Mouse (Mus musculus) ovary, adult 18-20 months (tissue): Measurements from ENCODE around the gene Rabl6.

Experiments
- DNase-seq: peaks from one replicate; pipeline ENCODE4 v3.0.0; 2022; ENCODE audit warnings: low spot score, mixed read lengths

Rabl6 gene

DNA sequence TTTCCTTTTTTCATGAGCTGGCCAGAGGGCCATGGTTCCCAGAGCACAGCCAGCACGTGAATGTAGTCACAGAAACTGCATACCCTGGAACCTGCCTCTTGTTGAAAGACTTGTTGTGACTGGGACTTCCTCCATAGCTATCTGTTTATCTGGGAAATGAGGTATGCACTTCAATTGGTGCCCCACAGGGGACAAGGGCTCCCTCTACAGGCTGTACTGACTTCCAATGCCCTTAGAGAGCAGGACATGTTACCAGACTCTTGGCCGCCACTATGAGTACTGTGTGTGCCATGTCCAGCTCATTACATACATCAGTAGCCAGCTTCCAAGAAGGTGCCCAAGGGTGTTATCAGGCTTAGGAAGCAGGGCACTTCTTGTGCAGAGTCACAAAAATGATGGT is 16.5 kb downstream of the Rabl6 start:
- no peak for DNase-seq

DNA sequence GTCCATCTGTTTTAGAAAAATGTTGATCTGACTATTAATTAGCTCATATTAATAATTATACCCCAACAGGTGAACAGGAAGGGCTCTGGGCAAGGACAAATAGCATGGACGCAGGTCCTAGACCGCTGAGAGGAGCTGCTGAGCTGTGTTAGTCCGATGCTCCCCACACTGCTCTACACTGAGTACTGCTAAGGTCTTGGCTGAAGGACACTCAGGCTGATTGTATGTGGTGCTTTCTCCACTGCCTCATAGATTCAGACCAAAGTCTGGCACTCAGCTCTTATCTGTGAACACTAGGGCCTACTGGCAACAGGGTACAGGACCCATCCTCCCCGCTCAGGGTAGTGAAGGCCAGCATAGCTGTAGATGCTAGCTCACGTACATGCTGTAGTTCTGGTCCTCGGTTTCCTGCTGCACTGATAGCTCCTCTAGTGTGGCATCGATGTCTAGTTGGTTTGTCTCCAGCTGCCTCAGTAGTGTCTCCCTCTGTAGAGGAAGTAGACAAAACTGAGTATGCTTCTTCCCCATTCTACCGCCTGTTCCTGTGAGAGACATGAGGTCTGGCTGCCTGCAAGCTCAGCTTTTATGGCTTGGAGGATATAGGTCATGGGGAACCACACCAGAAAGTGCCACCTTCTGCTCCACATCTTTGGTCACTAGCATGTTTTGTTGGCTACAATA is 20.0 kb downstream of the Rabl6 start:
- no peak for DNase-seq

DNA sequence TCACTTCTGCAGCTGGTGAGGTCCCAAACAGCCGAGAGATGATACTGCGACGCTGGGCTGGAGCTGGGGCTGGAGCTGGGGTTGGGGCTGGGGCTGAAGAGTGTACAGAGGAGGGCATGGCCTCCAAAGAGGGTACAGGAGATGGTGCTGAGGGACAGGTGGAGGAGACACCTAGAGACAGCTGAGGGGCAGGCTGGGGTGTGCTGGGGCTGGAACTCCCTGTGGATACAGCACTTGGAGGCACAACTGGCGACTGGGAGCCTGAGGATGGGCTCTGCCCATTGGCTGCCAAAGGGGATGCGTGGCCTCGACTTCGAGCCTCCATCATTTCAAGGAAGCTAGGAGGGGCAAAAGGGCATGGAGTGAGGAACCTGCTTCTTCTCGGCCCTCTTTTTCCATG is 21.0 kb downstream of the Rabl6 start:
- DNase-seq: no peak

DNA sequence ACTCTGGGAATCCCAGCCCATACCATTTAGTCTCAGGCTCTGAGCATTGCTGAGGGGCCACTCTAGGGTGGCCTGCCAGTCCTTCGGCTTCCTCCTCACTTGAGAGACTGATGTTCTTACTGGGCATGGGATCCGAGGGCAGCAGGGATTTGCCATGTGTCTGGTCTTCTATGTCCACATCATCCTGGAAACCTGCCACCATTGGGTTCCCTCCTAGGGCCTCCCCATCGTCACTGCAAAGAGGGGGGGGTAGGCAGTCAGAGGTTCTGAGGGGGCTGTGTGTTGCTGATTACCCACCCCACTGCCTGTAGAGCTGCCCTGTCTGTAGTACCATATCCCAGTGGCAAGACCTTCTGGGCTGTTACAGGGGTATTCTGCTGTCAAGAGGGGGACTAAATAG is 22.7 kb downstream of the Rabl6 start:
- no peak for DNase-seq

DNA sequence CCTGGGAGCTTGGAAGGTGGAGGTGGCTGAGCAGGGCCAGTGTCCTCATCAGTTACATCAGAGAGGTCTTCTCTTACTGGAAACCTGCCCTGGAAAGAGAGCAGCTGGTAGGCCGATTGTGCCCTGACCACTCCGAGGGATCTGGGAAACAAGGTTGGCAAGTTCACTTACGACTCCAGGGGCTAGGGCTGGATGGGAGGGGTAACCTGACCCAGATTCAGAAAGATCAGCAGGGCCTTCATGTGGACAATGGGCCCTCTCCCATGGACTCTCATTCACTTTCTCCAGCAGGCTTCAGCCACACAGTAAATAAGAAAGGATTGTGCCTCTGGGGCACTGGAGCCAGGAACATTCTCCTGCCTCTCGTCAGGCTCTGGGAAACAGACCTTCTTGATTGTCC is 23.5 kb downstream of the Rabl6 start:
- no peak for DNase-seq

DNA sequence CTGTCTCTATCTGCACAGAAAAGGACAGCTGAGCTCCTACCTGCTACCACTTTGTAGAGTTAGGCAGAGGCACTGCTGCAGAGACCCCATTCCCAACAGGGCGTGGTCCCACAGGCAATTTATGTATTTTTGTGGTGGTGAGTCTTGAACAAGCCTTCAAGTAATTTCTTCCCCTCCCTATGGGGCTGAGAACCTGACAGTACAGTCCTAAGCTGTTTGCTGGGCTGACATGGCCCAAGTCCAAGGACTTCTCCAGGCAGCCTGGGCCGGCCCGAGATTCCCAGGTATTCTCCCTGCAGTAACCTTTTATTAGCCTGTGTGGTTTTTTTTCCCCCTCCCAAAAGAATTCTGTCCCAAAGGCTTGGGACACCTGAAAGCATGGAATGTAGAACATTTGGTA is 24.2 kb downstream of the Rabl6 start:
- no peak for DNase-seq

DNA sequence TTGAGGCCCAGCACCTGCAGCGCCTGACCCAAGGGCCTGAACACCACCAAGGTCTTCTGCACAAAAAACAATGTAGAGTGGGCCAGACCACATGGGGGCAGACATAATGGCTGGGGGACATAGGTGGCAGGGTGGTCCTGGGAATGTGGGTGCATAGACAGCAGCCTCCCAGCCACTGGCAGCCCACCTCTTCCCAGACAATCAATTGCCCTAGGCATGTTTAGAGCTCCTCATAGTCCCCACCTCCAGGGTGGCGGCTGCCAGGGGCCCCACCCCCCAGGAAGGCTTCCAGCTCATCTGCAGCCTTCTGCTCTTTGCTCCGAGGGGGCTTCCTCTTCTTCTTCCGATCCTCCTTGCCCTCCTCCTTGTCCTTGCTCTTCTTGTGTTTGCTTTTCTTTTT is 24.8 kb downstream of the Rabl6 start:
- no peak for DNase-seq

DNA sequence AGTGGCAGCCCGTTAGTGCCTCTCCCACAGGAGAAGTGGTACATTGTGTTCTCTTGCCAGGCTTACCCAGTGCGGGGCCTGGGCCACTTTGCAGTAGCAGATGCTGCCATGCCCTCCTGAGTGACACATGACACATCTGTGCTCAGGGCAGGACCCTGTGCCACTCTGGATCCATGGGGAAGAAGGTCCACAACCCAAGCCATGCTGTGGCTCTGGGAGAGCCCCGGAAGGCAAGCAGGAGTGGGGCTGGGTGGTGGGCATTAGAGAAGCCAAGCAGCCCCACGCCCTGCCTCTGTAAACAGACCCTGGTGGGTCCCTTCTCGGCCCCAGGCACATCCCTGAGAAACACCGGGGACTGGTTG is 25.2 kb downstream of the Rabl6 start:
- DNase-seq: no peak

DNA sequence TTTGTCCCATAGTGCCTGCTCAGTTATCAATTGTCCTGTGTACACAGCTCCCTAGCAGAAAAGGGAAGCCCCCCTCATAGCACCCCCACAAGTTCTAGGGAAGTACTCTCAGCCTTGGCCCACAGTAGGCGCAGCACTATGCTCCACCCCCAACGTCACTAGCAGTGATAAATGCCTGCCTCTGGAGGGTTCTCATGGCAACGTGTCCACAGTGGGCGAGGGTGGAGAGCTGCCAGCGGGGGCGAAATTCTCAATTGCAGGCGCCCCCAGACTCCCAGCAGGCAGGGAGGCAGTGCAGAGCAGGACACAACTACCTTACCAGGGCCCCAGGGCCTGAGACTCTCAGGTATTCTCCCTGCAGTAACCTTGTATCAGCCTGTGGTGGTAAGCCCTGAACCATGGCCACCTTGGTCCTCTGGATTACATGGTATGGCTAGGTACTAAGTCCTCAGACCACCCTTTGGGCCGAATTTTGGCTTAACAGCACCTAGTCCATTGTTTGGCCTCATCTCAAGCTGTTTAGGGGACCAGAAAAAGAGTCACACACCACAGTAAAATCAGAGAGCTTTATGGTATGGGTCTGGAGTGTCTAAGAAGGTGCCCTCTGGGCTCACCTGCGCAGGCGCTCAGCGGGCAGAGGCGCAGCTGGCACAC is 25.7 kb downstream of the Rabl6 start:
- no peak for DNase-seq

DNA sequence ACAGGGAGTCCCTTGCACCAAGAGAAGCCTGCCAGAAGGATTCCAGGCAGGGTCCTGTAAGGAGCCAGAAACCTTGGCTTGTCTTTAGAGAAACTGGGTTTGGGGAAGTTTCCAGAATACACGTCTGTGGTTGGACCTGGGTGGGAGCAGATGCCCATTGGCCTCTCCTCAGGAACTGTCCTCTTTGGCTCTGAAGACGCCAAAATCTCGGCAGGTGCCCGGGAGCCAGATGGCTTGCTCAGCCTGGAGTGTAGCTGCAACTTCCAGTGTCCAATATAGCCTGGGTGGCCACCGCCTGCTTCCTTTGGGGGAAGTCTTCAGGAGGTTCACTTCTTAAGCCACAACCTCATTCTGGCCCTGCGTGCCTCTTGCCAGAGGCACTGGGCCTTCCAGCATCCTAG is 26.4 kb downstream of the Rabl6 start:
- DNase-seq: no peak

DNA sequence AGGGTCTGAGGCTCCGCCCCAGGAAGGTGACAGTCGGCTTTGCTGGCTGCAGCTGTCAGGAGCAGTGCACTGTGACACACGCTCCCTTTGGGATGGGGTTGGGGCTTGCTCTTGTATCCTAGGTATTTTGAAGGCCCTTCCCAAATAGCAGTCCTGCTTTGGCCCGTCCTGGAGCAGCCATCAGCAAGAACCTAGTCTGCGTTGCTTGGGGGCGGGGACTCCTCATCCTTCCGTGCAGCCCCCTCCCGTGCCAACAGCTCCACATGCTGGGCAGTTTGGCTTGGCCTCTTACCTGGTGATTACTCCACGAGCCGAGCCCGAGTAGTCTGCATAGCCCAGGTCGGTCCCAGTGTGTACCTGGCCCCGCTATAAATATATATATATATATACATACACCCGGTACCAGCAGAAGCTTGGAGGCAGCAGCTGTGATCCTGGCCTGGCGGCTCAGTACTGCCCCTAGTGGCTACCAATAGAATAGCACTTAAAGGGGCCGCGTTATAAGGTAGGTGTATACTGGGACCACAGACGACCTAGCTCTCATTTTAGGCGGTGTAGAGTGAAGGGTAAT is 26.9 kb downstream of the Rabl6 start, which contains the start of gene Ajm1:
Gene Ajm1 (minus strand): TSS at position 464 of the 571 bp plus-strand sequence.
- DNase-seq: no peak

DNA sequence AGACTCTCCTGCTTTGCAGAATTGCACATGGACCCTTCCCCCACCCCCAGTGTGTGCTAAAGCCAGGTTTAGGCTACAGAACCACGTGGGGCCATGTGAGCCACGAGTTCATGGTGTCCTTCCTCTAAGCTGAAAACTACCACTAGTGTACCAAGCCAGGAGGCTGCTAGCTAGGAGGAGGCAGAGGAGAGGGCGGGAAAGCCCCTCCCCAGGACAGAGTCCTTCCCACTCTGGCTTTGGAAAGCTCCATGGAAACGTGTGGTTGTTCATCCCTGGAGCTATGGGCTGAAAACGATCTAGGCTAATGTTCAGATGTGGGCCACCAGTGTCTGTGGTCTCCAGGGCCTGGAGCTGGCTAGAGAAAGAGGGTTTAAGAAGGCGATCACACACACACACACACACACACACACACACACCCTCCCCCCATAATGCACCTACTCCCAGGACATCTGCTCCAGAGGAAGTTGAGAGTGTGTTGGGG is 27.7 kb downstream of the Rabl6 start:
- DNase-seq: no peak

DNA sequence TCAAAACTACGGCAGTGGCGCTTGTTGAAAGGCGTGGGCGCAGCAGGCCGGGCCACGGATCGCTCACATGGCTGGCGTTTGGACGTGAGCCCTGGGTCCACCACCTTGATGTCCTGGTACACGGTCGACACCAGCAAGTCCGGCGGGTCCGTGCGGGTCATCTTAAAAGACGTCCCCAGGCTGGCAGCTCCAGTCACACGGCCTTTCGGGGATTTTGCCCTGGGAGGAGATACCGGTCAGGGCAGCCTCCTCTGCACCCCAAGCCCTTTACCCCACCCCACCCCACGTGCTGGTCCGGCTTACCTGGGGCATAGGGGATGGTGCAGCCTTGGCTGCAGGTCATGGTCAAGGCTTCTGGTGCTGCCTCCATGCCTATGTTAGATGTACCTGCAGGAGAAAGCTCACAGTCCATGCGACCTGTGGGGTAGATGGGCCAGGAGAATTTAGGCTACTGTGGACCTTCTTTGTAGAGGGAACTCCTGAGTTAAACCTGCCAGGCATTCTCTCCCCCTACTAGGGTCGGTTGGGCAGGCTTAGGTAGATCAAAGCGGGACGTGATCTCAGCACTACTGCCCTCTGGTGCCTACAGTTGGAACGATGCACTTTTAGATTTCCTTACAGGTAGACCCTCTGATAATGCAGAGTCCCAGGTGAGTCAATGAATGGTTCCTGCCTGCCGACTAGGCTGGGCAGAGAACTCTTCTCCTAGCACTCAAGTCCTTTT is 28.4 kb downstream of the Rabl6 start:
- no peak for DNase-seq

DNA sequence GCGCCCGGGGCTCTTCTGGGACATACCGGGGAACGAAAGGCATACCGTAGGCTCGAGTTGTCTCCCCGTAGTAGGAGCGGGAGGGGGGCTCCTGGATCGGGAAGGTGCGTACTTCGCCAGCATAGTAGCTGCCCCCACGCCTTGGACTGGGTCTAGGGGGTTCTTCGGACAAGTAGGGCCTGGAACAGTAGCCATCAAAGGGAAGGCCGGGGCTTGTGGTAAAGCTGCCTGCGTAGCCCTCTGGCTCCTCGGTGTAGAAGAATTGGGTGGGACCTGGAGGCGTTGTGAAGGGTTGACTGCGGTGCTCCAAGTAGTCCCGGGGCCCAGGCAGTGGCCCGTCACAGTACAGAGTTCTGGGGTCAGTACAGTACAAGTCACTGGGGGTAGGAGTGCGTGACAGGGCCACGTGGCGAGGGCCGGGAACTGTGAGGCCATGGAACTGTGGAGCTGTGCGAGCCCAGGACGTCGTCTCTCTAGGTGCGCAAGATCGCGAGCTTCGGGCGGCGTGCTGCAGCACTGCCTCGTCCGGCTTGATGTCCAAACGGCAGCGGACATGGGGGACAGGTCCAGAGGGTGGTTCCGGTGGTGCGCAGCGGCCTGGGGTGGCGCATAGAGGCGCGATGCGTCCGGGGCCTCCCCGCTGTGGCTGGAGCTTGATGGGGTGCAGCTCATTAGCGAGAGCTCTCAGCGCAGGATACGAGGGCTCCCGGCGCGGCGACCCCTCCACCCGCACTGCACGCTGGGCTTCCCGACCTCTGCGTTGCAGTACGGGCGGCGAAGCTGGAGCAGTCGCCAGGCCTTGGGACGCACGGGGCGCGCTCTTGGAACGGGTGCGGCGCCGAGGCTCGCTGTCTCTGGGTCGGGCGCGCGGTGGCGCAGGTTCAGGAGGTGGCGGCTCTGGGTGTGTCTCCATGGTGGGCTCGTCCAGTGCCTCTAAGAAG is 29.3 kb downstream of the Rabl6 start:
- DNase-seq: no peak

DNA sequence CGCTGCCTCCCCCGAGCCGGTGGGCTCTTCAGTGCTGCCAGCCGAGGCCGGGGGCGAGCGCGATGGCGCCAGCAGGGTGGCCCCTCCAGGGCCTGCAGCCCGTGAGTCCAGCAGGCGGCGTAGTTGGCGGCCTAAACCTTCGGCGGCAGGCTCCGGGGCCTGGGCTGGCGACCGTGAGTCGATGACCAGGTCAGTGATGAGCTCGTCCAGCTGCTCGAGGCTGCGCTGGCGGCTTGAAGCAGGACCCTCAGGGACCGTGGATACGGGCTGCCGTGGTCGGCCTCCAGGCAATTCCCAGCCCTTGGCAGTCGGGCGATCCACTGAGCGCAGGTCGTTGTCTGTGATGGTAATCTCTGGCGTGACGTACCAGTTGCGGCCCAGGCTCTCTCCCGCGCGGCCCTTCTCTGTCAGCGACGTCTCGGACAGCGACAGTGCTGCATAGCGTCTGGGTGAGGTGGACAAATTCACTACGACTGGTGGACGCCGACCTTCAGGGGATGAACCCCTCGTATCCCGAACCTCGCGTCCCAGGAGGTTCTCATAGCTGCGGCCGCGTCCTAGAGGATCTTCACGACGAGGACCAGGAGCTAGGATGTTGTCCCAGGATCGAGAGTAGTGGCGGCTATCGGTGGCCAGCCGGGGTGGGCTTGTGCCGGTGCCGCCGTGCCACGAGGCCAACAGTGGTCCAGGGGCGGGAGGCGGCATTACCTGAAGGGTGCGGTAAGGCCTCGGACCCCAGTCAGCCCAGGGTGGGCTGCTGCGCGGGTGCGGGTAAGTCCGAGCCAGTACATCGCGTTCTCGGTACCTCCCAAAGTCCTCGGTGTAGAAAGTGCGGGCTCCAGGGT is 30.1 kb downstream of the Rabl6 start:
- no peak for DNase-seq

DNA sequence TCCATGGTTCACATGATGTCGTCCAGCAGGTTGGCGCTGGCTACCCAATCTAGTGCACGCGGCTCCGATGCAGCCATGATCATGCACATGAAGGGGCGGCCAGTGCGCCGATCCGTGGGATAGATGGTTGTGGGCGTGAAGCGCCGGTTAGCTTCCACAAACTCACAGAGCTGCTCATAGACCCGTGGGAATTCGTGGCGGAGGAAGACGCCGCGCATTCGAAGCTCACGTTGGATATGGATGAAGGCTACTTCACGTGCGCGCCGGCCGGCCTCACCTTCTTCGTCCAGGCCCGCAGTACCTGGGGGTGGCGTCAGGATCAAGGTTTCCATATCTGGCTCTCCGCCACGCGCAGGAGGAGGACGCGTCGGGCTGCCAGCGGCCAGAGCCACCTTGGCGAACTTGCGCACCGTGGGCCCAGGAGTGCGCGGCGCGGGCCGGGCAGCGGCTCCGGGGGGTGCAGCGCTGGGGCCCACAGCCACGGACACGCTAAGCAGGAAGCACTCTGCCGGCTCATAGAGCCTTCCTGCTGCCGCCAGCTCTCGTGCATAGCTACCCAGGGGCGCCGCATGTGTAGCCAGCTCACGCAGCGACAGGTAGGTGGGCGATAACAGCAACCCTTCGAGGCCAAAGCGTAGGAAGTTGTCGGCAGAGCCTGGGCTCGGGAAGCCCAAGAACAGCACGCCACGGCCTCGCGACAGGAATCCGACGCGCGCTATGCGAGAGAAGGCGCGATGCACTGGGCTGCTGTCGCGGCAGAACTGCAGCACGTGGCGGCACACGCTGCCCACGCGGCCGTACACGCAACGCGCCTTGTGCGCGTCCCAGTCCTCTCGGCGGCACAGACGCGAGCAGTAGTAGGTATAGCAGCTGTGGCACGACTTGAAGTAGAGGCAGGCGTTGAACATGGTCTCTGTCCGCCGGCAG is 31.1 kb downstream of the Rabl6 start:
- no peak for DNase-seq

DNA sequence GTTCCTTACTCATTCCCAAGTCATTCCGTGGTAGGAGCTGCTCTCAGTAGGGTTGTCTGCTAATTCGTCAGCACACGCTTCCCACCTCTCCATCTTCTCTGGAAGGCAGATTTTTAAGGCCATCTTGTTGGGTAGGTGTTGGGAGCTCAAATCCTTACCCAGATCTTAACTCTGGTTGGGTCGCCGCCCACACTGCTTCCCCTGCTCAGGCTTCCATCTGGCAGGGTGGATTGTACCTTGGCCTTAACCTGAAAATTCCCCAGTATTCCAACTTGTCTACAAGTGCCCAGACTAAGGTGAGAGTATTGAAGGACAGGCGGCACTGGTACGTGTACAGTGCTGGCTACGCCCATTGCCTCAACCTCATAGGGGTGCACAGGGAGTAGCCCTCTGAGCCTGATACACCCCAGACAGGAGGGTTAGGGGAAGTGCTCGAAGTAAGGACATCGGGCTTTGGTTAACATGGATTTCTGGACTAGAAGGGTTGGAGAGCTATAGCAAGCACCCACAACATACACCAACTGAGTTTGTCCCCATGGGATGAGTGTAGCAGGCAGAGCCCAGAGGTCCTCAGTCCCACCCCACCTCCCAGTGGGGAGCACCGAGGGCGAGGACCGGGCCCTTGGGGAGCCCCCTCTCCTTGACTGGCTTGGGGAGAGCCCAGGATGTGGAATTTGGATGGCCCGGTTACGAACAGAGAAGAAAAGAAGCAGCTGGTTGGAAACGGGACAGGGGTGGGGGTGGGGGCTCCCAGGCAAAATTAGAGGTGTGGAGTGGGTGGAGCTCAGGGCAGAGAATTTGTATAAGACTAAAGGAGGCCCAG is 32.1 kb downstream of the Rabl6 start:
- no peak for DNase-seq

DNA sequence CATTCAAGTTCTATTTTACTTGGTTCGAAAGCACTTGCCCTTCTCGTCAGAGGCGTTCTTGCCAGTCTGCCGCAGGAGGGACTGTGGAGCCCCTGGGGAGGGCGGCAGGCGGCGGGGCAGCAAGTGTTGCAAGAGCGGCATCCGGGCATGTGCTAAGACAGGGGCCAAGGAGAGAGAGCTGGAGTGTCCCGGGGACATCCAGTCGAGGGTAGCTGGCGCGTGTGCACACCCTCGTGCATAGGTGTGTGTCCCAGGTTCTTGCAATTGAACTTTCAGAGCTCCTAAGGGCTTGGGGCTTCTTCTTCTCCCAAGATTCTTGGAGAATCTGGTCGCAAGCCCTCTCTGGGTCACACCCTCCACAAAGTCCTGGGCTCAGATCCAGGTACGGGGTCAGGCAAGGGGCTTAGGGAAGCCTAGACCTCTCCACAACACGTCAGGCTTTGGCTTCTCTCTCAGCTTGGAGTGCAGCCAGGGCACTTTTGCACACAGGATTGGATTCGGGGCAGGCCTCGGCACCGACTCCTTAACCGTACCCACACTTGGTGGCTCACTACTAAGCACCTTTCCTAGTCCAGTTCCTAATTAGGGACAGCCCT is 32.8 kb downstream of the Rabl6 start:
- no peak for DNase-seq
